Mouse (Mus musculus): ENCODE measurements around the gene Tet3.

The Tet3 gene

GRCm38 (mm10) chr6:83417104-83417502, 41.8 kb downstream of the Tet3 start:
- in situ Hi-C loops (cut with MboI; ENCODE audit: unreplicated experiment in 2 of 2): no loop called here

GRCm38 (mm10) chr6:83416261-83417103, 42.4 kb downstream of the Tet3 start:
- in situ Hi-C loops (cut with MboI; ENCODE audit: unreplicated experiment in 2 of 2): no loop called here

- in situ Hi-C loops (cut with MboI; ENCODE audit: unreplicated experiment in 2 of 2): no loop called here
Observed at GRCm38 (mm10) chr6:83415356-83415940, 43.4 kb downstream of the Tet3 start.

GRCm38 (mm10) chr6:83414601-83415355, 44.1 kb downstream of the Tet3 start:
- in situ Hi-C loops (cut with MboI; ENCODE audit: unreplicated experiment in 2 of 2): no loop called here

GRCm38 (mm10) chr6:83413686-83414085, 45.2 kb downstream of the Tet3 start:
- in situ Hi-C loops (cut with MboI; ENCODE audit: unreplicated experiment in 2 of 2): no loop called here

- in situ Hi-C loops (cut with MboI; ENCODE audit: unreplicated experiment in 2 of 2): no loop called here
Observed at GRCm38 (mm10) chr6:83412854-83413401, 46.0 kb downstream of the Tet3 start.

- in situ Hi-C loops (cut with MboI; ENCODE audit: unreplicated experiment in 2 of 2): no loop called here
Observed at GRCm38 (mm10) chr6:83412362-83412853, 46.5 kb downstream of the Tet3 start.

GRCm38 (mm10) chr6:83411635-83412361, 47.1 kb downstream of the Tet3 start:
- in situ Hi-C loops (cut with MboI; ENCODE audit: unreplicated experiment in 2 of 2): no loop called here

- in situ Hi-C loops (cut with MboI; ENCODE audit: unreplicated experiment in 2 of 2): no loop called here
Observed at GRCm38 (mm10) chr6:83410046-83410706, 48.7 kb downstream of the Tet3 start.

GRCm38 (mm10) chr6:83408510-83408909, 50.4 kb downstream of the Tet3 start:
- in situ Hi-C loops (cut with MboI; ENCODE audit: unreplicated experiment in 2 of 2): no loop called here

- in situ Hi-C loops (cut with MboI; ENCODE audit: unreplicated experiment in 2 of 2): no loop called here
Observed at GRCm38 (mm10) chr6:83405511-83406064, 53.3 kb downstream of the Tet3 start.

GRCm38 (mm10) chr6:83404571-83404970, 54.3 kb downstream of the Tet3 start:
- in situ Hi-C loops (cut with MboI; ENCODE audit: unreplicated experiment in 2 of 2): no loop called here

GRCm38 (mm10) chr6:83403481-83403880, 55.4 kb downstream of the Tet3 start:
- in situ Hi-C loops (cut with MboI; ENCODE audit: unreplicated experiment in 2 of 2): no loop called here

GRCm38 (mm10) chr6:83399790-83400189, 59.1 kb downstream of the Tet3 start:
- in situ Hi-C loops (cut with MboI; ENCODE audit: unreplicated experiment in 2 of 2): no loop called here

GRCm38 (mm10) chr6:83397728-83398127, 61.2 kb downstream of the Tet3 start:
- in situ Hi-C loops (cut with MboI; ENCODE audit: unreplicated experiment in 2 of 2): no loop called here

GRCm38 (mm10) chr6:83396711-83397110, 62.2 kb downstream of the Tet3 start:
- in situ Hi-C loops (cut with MboI; ENCODE audit: unreplicated experiment in 2 of 2): no loop called here

- in situ Hi-C loops (cut with MboI; ENCODE audit: unreplicated experiment in 2 of 2): no loop called here
Observed at GRCm38 (mm10) chr6:83395544-83396229, 63.2 kb downstream of the Tet3 start.

- in situ Hi-C loops (cut with MboI; ENCODE audit: unreplicated experiment in 2 of 2): no loop called here
Observed at GRCm38 (mm10) chr6:83394122-83394521, 64.8 kb downstream of the Tet3 start.
